Mouse (Mus musculus) hindbrain, embryonic 12.5 days (tissue): Measurements from ENCODE around the gene Nsg2. TPM values are rescaled to one million over a fixed set of nuclear protein-coding genes. Genes with fewer than 3 reads are reported as not detected.
A peak's percentile ranks its signal among the peaks of the same experiment; 100 is the strongest.
"Not testable (repeated sequence)": the region's sequence is repeated elsewhere in the genome, so short reads cannot be mapped to it uniquely, and the experiment has no call there.

Experiments
- ATAC-seq: fragments of 200-750 bp; cut with Nextera tagmentation; 2 replicates; pipeline ENCODE4 v1.8.0; 2017; ENCODE audit warnings: moderate TSS enrichment; ENCODE audit not compliant: low FRiP score
- H3K27ac ChIP-seq: fragments of 300-500 bp; sonication (generic); 2 replicates; pipeline ENCODE4 v1.5.1; 2016; ENCODE audit warnings: mild to moderate bottlenecking
- H3K27me3 ChIP-seq: fragments of 300-500 bp; sonication (generic); 2 replicates; pipeline ENCODE4 v1.6.1; 2016; ENCODE audit warnings: mild to moderate bottlenecking
- H3K36me3 ChIP-seq: fragments of 300-500 bp; sonication (generic); 2 replicates; pipeline ENCODE4 v1.6.1; 2016; ENCODE audit warnings: mild to moderate bottlenecking
- H3K4me1 ChIP-seq: fragments of 300-500 bp; sonication (generic); 2 replicates; pipeline ENCODE4 v1.6.1; 2016
- H3K4me2 ChIP-seq: fragments of 300-500 bp; sonication (generic); replicated peaks from 2 replicates; pipeline ENCODE4 v1.6.1; 2016; ENCODE audit warnings: mild to moderate bottlenecking
- H3K4me3 ChIP-seq: fragments of 300-500 bp; sonication (generic); 2 replicates; pipeline ENCODE4 v1.5.1; 2016; ENCODE audit warnings: mild to moderate bottlenecking
- H3K9ac ChIP-seq: fragments of 300-500 bp; sonication (generic); 2 replicates; pipeline ENCODE4 v1.6.1; 2016; ENCODE audit warnings: mild to moderate bottlenecking, moderate library complexity
- H3K9me3 ChIP-seq: fragments of 300-500 bp; sonication (generic); replicated peaks from 2 replicates; pipeline ENCODE4 v1.6.1; 2016; ENCODE audit warnings: mild to moderate bottlenecking
- WGBS: fragments of 180-500 bp; shearing (Covaris S2); methylation state at CpG from one replicate; pipeline ENCODE4 v1.1.7; 2016; 5-methylcytosine and 5-hydroxymethylcytosine counted together
- polyA plus RNA-seq: library from polyadenylated mRNA; unstranded; fragments of >200 nt; fragmentation: Nextera tagmentation; extraction: Ambion mirVana; gene quantifications from 2 replicates; pipeline ENCODE4 v1.2.1, GENCODE M21; 2016

Nsg2 gene
- polyA plus RNA-seq, 1 experiment from 2014 or later, result 190 TPM

- WGBS, result 78% methylated on average over 2 of the region's 2 CpGs
- Histone ChIP-seq H3K4me3 (no peak overlapping the region), H3K4me2 (no peak overlapping the region), H3K9me3 (peaks cover 3% of the 10 kb centered on the region; the same call in 1 of the 2 replicates), H3K9ac (no peak overlapping the region), H3K27ac (no peak overlapping the region), H3K4me1 (no peaks in the 10 kb centered on the region), H3K27me3 (no peaks in the 10 kb centered on the region), H3K36me3 (no peaks in the 10 kb centered on the region)
- no peak for ATAC-seq
These were observed 15.5 kb upstream of the Nsg2 start for GRCm38 (mm10) chr11:31984786-31985185.

GRCm38 (mm10) chr11:31992535-31992934, 7.7 kb upstream of the Nsg2 start:
- Histone ChIP-seq H3K27me3 (no peaks in the 10 kb centered on the region), H3K9ac (no peak overlapping the region), H3K36me3 (no peaks in the 10 kb centered on the region), H3K4me3 (no peak overlapping the region), H3K4me2 (no peak overlapping the region), H3K27ac (no peak overlapping the region), H3K9me3 (no peaks in the 10 kb centered on the region), H3K4me1 (no peaks in the 10 kb centered on the region)
- no peak for ATAC-seq
- WGBS, result 89% methylated on average over 3 of the region's 3 CpGs

GRCm38 (mm10) chr11:31999716-32000115, 547 bp upstream of the Nsg2 start:
- Histone ChIP-seq H3K9me3 (no peaks in the 10 kb centered on the region), H3K4me2 (no peak overlapping the region; the same call in 1 of the 2 replicates), H3K9ac (no peak overlapping the region), H3K4me3 (no peak overlapping the region), H3K27ac (no peak overlapping the region), H3K36me3 (peaks cover 13% of the 10 kb centered on the region), H3K27me3 (no peaks in the 10 kb centered on the region), H3K4me1 (peaks cover 21% of the 10 kb centered on the region)
- no peak; the same call in 1 of the 2 replicates for ATAC-seq
- WGBS, result 24% methylated on average over 2 of the region's 2 CpGs

GRCm38 (mm10) chr11:32001181-32001910, 1.1 kb downstream of the Nsg2 start:
- H3K4me1 ChIP-seq, result peaks cover 21% of the 10 kb centered on the region
- H3K4me2 ChIP-seq, result peak overlapping the region; percentile 64
- H3K27me3 ChIP-seq, result no peaks in the 10 kb centered on the region
- peaks cover 29% of the 10 kb centered on the region for H3K36me3 ChIP-seq
- ATAC-seq, result peak; percentile 23; the same call in 1 of the 2 replicates
- peak overlapping the region; percentile 68 for H3K9ac ChIP-seq
- H3K4me3 ChIP-seq, result peak overlapping the region; percentile 41
- H3K9me3 ChIP-seq, result peaks cover 6% of the 10 kb centered on the region
- 0% methylated on average over 11 of the region's 11 CpGs for whole genome bisulfite sequencing
- peak overlapping the region; percentile 94 for H3K27ac ChIP-seq

GRCm38 (mm10) chr11:32002670-32003072, 2.4 kb downstream of the Nsg2 start:
- WGBS, result 1% methylated on average over 5 of the region's 5 CpGs
- Histone ChIP-seq H3K9ac (peak overlapping the region; percentile 68), H3K4me1 (peaks cover 21% of the 10 kb centered on the region), H3K4me2 (peak overlapping the region; percentile 64), H3K27ac (peak overlapping the region; percentile 94), H3K9me3 (peaks cover 16% of the 10 kb centered on the region), H3K4me3 (peak overlapping the region; percentile 41), H3K27me3 (no peaks in the 10 kb centered on the region), H3K36me3 (peaks cover 43% of the 10 kb centered on the region)
- ATAC-seq, result peak; percentile 87

- H3K27ac ChIP-seq, H3K9ac ChIP-seq, H3K27me3 ChIP-seq, ATAC-seq, H3K4me2 ChIP-seq, H3K4me3 ChIP-seq: not testable (repeated sequence)
- peaks cover 16% of the 10 kb centered on the region for H3K9me3 ChIP-seq
- peaks cover 52% of the 10 kb centered on the region for H3K4me1 ChIP-seq
- H3K36me3 ChIP-seq, result peaks cover 46% of the 10 kb centered on the region
- WGBS, result 96% methylated on average over 3 of the region's 3 CpGs
These were observed 7.8 kb downstream of the Nsg2 start for GRCm38 (mm10) chr11:32008049-32008448.

GRCm38 (mm10) chr11:32008852-32009251, 8.6 kb downstream of the Nsg2 start:
- WGBS, result 72% methylated on average over 3 of the region's 3 CpGs
- Histone ChIP-seq H3K9me3 (peaks cover 16% of the 10 kb centered on the region), H3K9ac (no peak overlapping the region), H3K27me3 (no peaks in the 10 kb centered on the region), H3K27ac (0 out of 2 replicates have a peak overlapping the region, but pooled peaks have one; percentile 44), H3K36me3 (peaks cover 46% of the 10 kb centered on the region), H3K4me1 (peaks cover 45% of the 10 kb centered on the region), H3K4me3 (no peak overlapping the region), H3K4me2 (0 out of 2 replicates have a peak overlapping the region, but pooled peaks have one; percentile 17)
- no peak for ATAC-seq

GRCm38 (mm10) chr11:32009961-32010662, 9.8 kb downstream of the Nsg2 start:
- no peak overlapping the region for H3K4me3 ChIP-seq
- H3K4me2 ChIP-seq, result peak overlapping the region; percentile 31
- peaks cover 45% of the 10 kb centered on the region for H3K4me1 ChIP-seq
- H3K9ac ChIP-seq, result peak overlapping the region; percentile 39
- ATAC-seq, result peak; percentile 76
- no peaks in the 10 kb centered on the region for H3K27me3 ChIP-seq
- H3K27ac ChIP-seq, result peak overlapping the region; percentile 80
- H3K9me3 ChIP-seq, result peaks cover 16% of the 10 kb centered on the region
- peaks cover 37% of the 10 kb centered on the region for H3K36me3 ChIP-seq
- 10% methylated on average over 13 of the region's 13 CpGs for WGBS

- Histone ChIP-seq H3K36me3 (peaks cover 32% of the 10 kb centered on the region), H3K9ac (peak overlapping the region; percentile 39; the same call in 1 of the 2 replicates), H3K4me2 (peak overlapping the region; percentile 31; the same call in 1 of the 2 replicates), H3K4me3 (no peak overlapping the region), H3K27ac (peak overlapping the region; percentile 80), H3K9me3 (peaks cover 16% of the 10 kb centered on the region), H3K4me1 (peaks cover 46% of the 10 kb centered on the region), H3K27me3 (no peaks in the 10 kb centered on the region)
- ATAC-seq, result peak; percentile 6; the same call in 1 of the 2 replicates
- 44% methylated on average over 5 of the region's 5 CpGs for WGBS
These were observed 10.4 kb downstream of the Nsg2 start for GRCm38 (mm10) chr11:32010663-32010970.

- no peak for ATAC-seq
- WGBS, result 62% methylated on average over 9 of the region's 9 CpGs
- peaks cover 54% of the 10 kb centered on the region for H3K4me1 ChIP-seq
These were observed 11.8 kb downstream of the Nsg2 start for GRCm38 (mm10) chr11:32011867-32012603.

GRCm38 (mm10) chr11:32013014-32013427, 12.8 kb downstream of the Nsg2 start:
- no peak for ATAC-seq
- Histone ChIP-seq H3K9me3 (no peaks in the 10 kb centered on the region), H3K27me3 (no peaks in the 10 kb centered on the region), H3K4me3 (no peak overlapping the region), H3K4me1 (peaks cover 59% of the 10 kb centered on the region), H3K27ac (no peak overlapping the region), H3K9ac (no peak overlapping the region), H3K36me3 (peaks cover 14% of the 10 kb centered on the region; the same call in 1 of the 2 replicates), H3K4me2 (no peak overlapping the region)
- WGBS, result 85% methylated on average over 4 of the region's 4 CpGs

More at GRCm38 (mm10) chr11:32011867-32012603, 11.8 kb downstream of the Nsg2 start:
- Histone ChIP-seq H3K27ac (no peak overlapping the region), H3K27me3 (no peaks in the 10 kb centered on the region), H3K9ac (no peak overlapping the region), H3K36me3 (peaks cover 18% of the 10 kb centered on the region), H3K4me2 (no peak overlapping the region), H3K4me3 (no peak overlapping the region), H3K9me3 (0 out of 2 replicates have a peak, but pooled peaks cover 4% of the 10 kb centered on the region)

- Histone ChIP-seq H3K4me3 (no peak overlapping the region), H3K4me1 (peaks cover 64% of the 10 kb centered on the region), H3K36me3 (peaks cover 19% of the 10 kb centered on the region; the same call in 1 of the 2 replicates), H3K4me2 (no peak overlapping the region), H3K27me3 (no peaks in the 10 kb centered on the region), H3K9ac (no peak overlapping the region), H3K27ac (no peak overlapping the region), H3K9me3 (no peaks in the 10 kb centered on the region)
- 86% methylated on average over 1 of the region's 1 CpGs for whole genome bisulfite sequencing
- no peak for ATAC-seq
These were observed 13.3 kb downstream of the Nsg2 start for GRCm38 (mm10) chr11:32013561-32013960.
